Mouse (Mus musculus) thymus, adult 2 months (tissue): ENCODE results near the gene Sv2c.

Experiments
- CTCF ChIP-seq: fragments of 200-500 bp; IDR thresholded peaks from 2 replicates; pipeline ENCODE4 v1.5.1; 2012; ENCODE audit warnings: mild to moderate bottlenecking, control low read depth, low read length, moderate library complexity, borderline replicate concordance; ENCODE audit not compliant: control insufficient read depth, poor library complexity, insufficient read depth; ENCODE audit errors: extremely low read depth
- POLR2A ChIP-seq: fragments of 200-500 bp; IDR thresholded peaks from 2 replicates; pipeline ENCODE4 v1.6.1; 2012; ENCODE audit warnings: mild to moderate bottlenecking, low read length, control low read depth, moderate library complexity; ENCODE audit not compliant: control insufficient read depth, poor library complexity, insufficient read depth; ENCODE audit errors: extremely low read depth

- TF ChIP-seq CTCF (no peak), POLR2A (no peak)
Observed at GRCm38 (mm10) chr13:96110767-96111166, 21.6 kb downstream of the Sv2c start.
